Mouse (Mus musculus): Measurements from ENCODE around the gene Cmah.

Cmah gene

DNA sequence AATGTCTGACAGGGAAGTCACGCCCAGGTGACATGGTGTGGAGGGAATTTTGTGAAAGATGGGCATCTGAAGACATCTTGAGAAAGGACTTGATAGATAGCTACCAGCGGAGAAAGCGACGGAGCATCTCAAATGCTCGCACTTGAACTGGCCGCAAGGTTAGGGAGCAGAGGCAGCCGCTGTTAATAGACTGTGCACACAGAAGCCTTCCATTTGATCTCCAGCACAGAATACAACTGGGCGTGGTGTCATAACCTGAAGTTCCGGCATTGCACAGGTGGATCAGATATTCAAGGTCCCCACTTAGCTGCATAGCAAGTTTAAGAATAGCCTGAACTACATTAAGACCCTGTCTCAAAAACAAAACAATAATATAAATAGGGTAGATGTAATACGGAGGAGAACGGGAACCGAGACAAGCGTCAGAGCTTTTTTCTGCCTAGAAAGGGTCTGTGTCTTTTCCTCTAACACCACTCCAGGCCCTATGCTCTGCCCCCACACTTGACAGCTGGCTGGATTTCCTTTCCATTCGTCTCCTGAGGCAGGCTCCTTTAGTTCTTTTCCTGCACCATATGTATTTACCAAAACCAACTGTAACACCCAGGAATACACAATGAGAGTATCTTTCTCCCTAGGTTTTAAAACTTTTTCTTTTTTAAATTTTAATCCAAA is 192.9 kb downstream of the Cmah start:
- DNase-seq: no peak

DNA sequence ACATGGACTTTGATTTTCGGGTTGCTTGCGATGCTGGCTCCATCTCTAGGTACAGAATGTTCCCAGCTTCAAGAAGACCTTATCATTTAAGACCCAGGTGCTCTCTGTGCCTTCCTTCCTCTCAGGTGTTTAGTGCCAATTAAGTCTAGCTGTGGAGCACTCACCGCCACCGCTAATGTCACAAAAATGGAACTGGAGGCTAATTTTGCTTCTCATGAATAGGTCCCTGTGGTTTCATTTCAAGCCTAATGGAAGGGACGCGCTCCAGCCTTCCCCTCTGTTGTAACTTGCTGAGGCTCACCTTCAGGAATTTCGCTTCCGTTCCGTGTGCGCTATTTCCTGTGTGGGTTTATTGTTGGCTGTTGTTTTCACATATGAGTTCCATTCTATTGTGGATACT is 193.6 kb downstream of the Cmah start:
- no peak for DNase-seq

DNA sequence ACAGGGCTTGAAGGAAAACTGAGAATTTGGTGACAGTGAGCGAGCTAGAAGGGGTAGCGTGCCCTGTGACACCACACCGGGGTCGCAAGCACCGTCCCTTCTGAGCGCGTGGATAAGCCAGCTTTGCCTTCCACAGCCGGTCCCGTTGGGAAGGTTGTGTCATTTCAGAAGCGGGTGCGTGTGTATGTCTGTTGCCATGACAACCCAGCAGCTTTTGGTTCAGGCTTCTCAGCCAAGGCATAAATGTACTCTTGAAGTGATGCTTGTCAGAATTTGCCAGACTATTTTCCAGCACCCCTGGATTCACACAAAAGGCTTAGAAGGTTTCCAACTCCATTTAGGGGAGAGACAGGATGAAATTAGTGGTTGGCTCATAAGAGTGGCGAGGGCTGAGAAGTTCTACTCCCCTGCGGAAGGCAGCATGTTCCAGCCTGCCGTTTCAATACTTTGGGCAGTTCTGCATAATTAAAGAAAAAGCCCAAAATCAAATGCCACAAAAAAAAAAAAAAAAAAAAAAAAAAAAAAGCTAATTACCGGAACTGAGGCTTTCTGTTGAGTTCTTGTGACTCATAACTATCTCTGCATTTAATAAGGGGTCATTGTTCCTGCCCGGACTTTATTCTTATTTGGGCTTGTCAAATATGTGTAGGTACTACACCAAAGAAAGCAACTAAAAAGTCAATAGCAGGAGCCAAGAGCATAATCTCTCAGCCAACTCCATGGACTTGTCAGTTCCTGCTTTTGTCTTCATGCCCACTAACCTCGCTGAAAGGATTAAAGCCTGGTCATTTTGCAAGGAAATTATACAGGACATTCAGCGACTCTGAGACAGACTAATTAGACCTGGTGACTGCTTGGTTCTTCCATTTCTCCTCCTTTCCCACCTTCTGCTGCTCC is 194.5 kb downstream of the Cmah start:
- DNase-seq: no peak

DNA sequence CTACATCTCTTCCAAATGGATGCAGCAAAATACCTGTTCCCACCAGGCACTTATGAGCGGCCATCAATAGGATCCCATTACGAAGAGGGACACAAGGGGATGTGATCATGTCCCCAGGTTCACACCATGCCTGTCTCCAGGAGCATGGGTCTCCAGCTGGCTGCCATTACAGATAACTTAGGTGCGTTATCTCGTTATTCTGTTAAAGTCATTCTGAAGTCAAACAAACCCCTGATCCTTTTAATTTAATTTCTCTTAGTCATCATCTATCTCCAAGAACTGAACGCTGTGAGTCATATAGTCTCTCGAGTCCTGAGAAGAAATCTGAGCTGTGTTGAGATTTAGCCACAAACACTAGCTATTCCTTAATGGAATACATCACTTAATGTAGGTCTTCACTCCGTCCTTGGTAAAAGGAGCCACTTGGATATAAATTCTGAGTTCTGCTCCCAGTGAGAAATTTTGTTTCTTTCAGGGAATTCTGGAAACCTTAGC is 195.2 kb downstream of the Cmah start:
- DNase-seq: no peak

DNA sequence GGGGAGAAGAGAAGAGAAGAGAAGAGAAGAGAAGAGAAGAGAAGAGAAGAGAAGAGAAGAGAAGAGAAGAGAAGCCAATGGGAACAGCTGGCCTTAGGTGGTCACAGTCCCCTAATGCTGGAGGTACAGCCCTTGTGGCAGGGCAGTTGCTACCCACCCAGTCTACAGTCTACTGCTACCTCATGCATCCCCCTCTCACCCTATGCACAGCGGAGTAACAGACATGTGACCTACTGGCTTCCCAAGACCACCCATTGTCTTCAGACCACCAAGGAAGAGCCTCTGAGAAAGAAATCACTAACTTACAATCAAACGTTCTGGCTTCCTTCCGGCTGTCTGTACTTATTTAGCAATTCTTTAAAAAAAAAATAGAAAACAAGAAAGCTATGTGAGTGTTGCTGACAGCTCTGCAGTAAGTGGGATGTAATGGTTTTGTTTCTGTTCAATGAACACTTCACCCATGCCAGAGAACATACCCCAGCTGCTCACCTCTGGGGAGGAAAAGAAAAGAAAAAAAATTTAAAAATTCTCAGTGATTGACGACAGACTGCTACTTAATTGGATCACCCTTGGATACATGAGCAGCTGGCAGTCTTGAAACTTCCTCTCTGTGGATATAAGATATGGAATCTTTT is 196.5 kb downstream of the Cmah start:
- DNase-seq: no peak

DNA sequence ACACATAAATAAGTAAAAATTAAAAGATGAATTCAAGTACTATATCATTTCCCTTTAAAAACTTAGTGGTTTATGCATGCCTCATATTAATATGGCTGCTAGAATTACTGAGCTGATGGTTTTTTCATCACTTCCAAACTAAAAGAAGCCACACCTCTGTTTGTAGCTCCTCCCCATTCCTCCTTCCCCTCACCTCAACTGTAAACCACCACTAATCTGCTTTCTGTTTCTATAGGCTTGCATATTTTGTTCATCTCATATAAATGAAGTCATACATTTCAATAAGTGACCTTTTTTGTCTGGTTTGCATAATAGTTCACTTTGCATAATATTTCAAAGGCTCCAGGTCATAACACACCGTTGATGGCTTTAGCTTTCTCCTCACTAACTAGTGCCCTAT is 197.3 kb downstream of the Cmah start:
- no peak for DNase-seq

DNA sequence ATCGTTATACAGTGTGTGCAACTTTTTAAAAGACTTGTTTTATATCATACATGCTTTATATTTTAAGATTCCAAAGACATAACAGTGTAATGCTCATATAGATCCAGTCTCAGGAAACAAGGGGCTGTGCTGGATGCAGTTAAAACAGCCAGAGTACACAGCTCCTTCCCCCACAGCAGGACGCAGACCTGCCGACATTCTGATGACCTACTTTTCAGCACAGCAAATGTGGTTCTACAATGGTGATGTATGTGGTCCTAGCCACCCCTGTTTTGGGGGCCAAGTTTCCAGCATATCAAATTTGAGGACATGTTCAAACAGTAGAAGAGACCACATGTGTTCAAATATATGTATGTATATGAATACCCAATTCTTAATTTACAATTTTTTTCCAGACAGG is 198.3 kb downstream of the Cmah start:
- no peak for DNase-seq

DNA sequence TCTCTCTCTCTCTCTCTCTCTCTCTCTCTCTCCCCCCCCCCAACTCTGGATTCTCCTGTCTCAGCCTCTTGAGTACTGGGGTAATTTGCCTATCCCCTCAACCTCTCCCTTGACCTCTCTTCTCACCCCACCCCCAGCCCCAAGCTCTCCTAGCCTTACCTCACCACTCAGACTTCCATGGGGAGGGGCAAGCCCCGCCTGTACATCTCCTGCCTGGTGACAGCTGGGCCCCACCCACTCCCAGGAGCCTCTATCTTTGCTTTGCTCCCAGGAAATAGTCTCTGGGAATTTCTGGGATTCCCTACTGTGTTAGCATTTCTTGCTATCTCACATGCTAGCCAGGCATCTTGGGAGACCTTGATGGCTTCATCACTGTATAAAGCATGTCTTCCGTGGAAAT is 199.7 kb downstream of the Cmah start:
- no peak for DNase-seq
